Mouse (Mus musculus) heart, postnatal 10 days (tissue): Measurements from ENCODE around the gene Adgrv1. TPM values are rescaled to one million over a fixed set of nuclear protein-coding genes. Genes with fewer than 3 reads are reported as not detected.

Source experiments
- DNase-seq, 2 experiments: peaks; one replicate each; pipeline ENCODE4 v3.0.0; 2021
- intact Hi-C: fragments of 180-260 bp; cut with DNase I; formaldehyde crosslinking; loops from one replicate; pipeline ENCODE4 v1.15.1; 2025
- total RNA-seq, 2 experiments: library from RNA; stranded (reverse); gene quantifications; 2 replicates each; pipeline ENCODE4 v1.2.3; 2021

Adgrv1 gene
- total RNA-seq, 2 experiments from 2014 or later = 0.74 to 0.96 TPM

DNA sequence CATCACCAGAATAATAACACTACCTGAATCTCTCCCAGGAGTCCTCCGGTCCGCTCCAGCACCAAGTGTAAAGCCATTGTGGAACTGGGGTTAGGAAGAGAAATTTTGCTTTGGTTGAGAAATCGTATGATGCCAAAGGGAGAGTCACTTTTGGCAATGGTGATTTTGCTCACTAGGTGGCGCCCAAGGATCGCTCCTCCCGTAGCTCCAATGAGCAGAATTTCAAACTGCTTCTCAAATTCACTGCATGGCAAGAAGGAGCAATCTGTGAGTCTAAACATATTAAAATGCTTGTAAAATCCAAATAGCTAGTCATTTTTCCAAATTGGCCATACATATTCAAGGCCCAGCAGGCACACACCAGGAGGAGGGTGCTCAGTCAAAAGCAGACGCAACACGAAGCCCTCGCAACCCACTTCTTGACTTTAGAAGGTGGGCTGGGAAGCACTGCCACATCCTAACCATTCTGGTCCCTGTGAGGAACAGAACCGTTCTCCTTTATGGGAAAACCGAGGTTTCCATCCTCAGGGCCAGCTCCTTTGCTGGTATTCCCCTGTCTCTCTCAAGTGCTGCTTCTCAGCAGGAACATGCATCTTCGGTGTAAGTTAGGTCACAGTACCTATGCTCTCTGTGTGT is 193.4 kb downstream of the Adgrv1 start:
- DNase-seq = peak; percentile 69 to 85
- intact Hi-C loops = loop anchor here (1.0 to 2.0 kb wide), 2 partner anchors 203 to 322 kb away; no protein-coding TSS in a partner anchor

DNA sequence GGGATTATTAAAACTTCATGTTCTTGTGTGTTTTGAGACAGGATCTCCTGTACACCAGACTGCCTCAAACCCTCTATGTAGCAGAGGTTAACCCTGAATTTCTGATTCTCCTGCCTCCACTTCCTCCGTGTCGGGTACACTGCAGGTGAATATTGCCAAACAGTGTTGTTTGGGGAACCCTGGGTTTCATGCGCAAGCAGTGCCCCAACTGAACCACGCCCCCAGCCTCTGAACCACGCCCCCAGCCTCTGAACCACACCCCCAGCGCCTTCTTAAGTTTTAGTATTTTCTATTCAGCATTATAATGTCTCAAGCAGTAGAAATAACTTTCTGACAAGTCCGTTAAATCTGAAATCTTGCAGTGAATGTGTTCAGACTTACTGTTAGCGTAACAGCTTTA is 195.9 kb downstream of the Adgrv1 start:
- intact Hi-C loops = no loop called here
- DNase-seq = no peak

DNA sequence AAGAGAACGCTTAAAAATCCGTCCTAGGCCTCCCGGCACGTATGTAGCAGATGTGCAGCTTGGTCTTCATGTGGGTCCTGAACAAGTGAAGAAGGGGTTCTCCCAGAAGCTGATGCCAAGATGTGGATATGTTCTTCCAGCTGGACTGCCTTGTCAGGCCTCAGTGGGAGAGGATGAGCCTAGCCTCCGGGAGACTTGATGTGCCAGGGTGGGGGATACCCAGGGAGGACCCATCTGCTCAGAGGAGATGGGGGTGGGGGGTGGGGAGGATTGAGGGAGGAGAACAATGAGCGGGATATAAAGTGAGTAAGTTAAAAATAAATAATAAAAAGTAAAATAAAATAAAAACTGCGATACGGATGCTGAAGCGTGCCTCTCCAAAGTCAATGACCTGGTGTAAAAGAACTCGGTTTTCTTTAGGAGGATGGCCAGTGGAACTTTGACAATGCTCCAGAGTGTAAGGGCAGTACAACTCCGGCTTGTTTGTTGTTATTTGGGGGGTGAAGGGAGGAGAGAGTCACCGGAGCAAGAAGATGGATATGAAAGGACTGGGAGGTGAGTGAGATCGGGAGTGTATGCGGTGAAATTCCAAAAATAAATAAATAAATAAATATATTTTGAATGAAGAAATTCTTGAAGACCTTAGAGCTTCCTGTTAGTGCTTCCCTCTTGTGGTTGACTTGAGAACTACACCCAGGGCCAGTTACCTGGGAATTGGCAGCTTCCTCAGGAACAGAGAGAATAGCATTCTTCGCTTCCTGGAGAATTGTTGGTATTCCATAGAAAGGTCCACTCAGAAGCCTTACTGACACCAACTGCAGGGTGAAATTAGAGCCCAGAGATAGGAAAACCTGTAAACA is 205.8 kb downstream of the Adgrv1 start:
- intact Hi-C loops = loop anchor here (1.0 kb wide), 1 partner anchor 565 kb away; no protein-coding TSS in a partner anchor
- DNase-seq = peak; percentile 38 to 73

DNA sequence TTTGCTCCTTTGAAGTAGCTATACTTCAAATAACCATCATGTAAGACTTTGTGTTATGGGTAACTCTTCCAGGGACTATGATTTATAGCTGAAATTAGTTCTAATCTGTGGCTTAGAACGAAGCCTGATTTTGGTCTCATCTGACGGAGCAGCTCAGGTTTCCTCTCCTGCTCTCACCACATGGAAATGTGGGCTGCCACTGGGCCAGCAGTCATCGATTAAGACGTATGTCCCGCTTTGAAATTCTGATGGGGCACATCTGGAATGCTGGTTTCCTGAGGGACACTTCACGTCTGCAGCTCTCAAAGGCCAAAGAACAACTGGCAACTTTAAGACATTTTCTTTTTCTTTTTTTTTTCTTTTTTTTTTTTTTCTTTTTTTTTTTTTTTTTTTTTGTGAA is 207.8 kb downstream of the Adgrv1 start:
- no peak for DNase-seq
- intact Hi-C loops = no loop called here

DNA sequence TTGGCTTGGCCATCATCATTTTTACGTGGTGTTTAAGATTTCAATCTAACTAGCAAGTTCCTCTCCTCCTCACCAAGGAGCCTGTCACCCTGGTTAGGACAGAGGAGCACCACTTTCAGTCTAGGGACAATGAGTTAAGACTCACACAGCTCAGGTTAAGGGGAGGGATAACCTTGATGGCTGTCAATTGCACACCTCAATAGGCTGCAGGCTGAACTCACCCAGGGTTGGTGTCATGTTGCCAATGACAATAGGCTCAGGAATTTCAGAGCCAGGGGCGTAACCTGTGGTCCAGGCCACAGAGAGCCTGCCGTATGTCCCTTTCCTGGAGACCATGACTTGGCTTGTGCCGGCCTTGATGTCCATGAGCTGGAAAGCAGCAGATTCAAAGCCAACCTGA is 209.0 kb downstream of the Adgrv1 start:
- intact Hi-C loops = no loop called here
- DNase-seq = no peak

DNA sequence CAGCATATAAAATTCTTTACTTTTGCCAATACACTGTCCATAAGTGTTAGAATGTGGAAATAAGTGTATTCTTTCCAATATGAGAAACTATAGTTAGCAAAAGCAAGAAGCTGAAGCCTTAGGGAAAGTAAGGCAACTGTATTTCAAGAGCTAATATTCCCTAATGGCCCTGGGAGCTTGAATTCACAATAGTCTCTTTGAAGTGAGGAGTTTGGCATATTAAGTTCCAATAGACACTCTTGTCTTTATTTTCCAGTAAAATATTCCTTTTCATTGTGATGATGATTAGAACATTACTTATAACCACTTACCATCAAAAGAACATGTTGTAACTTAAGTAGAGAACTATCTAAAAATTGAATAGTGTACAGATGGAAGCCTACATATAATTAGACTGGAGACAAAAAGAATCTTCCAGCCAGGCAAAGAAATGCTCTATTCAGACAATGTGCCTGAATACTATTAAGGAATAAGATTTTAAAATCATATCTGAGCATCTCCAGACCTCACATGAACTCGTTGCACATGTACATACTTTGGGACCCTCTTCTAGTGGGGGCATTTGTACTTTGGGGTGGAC is 225.0 kb downstream of the Adgrv1 start:
- intact Hi-C loops = no loop called here
- DNase-seq = no peak

DNA sequence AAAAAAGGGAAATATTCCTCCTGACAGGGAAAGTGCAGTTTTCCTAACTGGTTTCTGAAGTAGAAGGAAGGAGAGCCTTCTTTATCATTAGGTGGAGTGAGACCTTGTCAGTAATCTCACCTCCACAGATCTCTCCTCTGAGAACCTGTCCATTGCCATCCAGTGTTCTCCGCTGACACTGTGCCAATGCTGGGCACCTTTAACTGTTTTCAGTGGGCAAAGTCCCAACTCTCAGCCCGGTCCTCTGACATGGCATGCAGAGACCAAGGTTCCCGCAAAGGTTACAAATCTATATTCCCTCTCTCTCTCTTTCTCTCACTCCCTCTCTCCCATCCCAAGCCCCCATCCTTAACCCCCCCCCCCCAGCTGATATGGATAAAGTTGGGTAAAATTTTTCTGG is 230.1 kb downstream of the Adgrv1 start:
- intact Hi-C loops = no loop called here
- peak; percentile 9 for DNase-seq

DNA sequence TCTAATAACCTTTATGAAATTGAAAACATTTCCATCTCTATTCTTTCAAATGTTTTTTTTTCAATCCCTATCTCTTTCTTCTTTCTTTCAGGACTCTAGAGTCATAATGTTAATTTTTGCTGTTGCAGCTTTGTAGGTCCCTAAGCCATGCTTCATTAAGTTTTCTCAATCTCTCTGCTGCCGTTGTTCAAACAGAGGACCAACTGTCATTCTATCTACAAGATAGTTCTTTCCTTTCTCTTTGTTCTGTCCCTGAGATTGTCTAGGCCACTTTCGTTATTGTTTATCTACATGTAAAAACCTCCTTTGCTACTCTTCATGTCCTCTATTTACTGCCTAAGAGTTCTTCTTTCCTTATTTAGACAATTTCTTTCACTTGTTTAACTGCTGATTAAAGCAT is 230.8 kb downstream of the Adgrv1 start:
- DNase-seq = no peak
- intact Hi-C loops = no loop called here

DNA sequence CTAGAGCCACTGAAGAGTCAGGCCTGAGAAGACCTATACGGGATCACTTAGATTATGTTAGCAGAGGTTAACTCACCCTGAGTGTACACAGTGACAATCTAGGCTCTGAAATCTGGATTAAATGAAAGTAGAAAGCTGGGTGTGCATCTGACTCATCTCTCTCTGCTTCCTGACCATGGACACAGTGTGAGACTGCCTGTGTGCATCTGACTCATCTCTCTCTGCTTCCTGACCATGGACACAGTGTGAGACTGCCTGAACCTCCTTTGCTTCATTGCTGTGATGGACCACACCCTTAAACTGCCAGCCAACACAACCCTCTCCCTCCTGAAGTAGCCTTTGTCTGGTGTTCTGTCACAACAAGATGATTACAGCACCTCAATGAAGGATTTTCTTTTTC is 231.2 kb downstream of the Adgrv1 start:
- intact Hi-C loops = no loop called here
- DNase-seq = no peak

DNA sequence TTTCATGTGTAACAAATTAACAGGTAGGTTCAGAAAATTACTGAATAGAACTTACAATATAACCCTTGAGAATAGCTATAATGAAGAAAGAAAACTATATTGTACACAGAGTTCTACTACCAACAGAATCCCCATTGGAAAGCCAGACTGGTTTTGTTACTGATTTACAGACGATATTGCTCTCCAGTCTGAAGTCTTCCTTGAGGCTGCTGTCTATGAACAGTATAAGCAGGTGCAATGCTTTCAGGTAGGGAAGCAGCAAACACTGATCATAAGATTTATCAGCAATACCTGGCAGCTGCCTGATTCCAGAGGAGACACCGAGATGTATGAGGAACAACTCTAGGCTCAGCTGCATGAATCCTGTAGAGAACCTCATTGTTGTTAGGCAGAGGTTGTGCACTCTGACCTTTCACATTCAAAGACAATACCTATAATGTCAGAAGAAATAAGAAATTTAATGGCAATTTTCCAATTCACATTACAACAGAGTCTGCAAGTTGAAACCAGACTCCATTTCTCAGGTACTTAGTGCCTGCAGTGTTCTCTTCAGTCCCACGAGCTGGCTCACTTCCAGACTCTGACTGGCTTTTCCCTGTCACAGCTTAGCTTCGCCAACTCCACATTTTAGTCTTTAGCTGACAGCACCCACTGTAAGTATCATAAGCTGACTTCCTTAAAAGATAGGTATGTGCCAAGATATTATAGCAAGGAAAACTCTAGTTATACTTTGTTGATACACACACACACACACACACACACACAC is 247.2 kb downstream of the Adgrv1 start:
- intact Hi-C loops = no loop called here
- DNase-seq = peak; percentile 20 to 27

DNA sequence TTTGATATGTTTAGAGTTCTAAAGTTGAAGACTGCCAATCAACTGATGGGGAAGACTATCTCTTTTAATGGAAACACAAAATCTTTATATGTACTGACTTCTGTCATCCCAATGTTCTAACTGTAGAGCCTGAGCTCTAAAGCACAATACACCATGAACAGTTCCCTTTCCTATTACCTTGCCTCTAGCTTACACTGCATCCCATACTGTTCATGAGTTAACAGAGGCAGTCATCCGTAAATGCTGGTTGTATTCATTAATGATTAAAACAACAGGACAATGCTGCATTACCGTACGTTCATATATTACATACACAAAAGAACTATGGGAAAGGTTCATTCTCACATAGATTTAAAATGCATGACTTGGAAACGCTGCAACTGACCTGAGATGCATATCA is 251.1 kb downstream of the Adgrv1 start:
- no peak for DNase-seq
- intact Hi-C loops = no loop called here

DNA sequence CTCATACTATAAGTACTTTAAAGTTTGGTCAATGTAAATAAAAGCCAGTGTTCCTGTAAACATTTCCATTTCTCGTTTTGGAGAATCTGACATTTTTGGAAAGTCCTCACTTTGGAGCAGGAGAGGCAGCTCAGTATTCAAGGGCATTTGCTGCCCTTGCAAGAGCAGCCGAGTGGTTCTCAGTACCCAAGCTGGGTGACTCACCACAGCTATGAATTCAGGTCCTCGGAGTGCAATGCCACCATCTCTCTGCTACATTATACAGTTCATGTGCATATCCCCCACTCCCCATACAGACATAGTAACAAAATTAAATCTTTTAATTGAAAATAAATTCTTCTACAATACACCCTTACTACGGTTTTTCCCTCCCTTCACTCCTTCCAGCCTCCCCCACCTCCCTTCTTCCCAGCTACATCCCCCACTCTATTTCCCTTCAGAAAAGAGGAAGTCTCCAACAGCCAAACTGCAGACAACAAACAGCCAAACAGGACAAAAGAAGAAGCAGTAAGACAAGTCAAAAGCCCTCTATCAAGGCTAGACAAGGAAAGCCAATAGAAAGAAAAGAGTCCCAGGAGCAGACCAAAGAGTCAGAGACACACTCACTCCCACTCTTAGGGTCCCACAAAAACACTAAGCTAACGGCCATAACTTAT is 262.0 kb downstream of the Adgrv1 start:
- DNase-seq = no peak
- intact Hi-C loops = no loop called here

DNA sequence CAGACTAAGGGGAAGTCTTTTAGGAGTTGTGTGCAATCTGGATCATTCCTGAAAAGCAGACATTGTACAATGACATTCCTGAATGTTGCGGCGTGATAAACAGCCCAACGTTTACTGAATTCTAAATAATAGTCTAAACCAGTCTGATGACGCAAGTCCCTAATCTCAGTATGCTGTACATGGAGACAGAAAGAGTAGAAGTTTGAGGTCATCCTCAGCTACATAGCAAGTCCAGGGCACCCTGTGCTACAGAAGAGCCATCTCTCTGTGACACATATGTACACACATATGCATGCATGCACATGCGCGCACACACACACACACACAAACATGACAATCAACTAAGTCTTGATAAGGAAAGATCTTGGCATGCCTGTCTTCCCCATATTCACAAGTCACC is 262.8 kb downstream of the Adgrv1 start:
- no peak for DNase-seq
- intact Hi-C loops = no loop called here

DNA sequence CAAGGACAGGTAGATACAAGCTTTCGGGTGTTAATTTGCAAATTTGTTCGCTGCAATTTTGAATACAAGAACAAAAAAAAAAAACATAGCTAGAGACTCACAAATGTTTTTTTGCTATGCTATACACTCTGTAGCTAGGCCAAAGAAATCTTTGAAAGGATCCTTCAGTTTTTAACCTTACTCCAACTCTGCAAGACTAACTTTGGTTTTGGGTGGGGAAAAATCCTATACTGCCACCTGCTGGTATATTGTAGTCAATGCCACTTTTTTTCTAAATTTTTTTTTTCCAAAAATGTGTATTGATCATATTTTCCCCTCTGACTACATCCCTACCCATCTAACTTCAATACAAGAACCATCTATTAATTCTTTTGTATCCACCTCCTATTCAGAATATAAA is 263.4 kb downstream of the Adgrv1 start:
- intact Hi-C loops = loop anchor here (1.0 to 10.0 kb wide), 5 partner anchors 55 to 507 kb away; no protein-coding TSS in a partner anchor
- peak in 1 of 2 experiments; percentile 20 for DNase-seq

DNA sequence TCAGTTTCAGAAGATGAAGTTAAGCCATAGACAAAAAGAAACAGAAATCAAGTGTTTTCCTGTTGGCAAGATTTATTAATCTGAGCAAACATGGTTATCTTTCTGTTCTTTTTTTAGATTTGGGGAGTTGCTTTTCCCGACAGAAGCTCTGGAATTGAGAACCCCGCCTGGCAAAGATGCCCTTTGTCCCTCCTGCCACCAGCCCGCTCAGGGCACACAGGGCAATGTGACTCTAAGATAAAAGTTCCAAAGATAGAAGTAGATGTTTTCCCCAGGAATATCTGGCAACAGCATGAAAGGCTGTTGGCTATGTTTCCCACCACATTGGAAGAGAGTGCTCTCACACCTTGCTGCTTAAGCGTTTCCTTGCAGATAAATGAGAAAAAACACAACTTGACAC is 264.0 kb downstream of the Adgrv1 start:
- DNase-seq = peak; percentile 22 to 37
- intact Hi-C loops = loop anchor here (1.0 to 10.0 kb wide), 5 partner anchors 54 to 507 kb away; no protein-coding TSS in a partner anchor

DNA sequence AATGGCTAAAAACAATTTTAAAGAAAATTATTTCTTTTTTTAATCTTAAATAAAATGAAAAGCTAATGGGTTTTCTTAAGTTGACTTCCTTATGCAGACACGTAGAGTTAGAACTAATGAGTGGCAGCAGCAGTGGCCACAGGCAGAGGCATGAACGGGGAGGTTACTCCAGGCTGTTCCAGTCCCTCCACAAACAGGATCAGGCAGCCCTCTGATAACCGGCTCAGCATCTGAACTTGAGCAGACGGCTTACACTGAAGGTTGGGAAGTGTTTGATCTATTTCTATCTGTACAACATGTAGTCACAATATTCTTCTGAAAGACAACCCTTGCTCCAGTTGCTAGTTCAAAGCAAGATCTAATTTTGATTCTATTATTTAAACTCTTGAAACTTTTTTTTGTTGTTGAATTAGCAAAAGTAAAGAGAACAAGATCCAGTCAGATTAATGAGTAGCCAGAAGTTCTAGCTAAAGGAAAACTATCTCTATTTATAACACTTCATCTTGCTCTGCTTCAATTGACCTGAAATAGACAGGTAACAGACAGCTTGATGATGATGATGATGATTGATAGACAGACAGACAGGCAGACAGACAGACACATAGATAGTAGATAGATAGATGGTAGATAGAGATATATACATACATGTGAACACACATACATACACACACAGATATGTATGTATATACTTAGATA is 265.1 kb downstream of the Adgrv1 start:
- intact Hi-C loops = loop anchor here (2.0 to 10.0 kb wide), 3 partner anchors 53 to 213 kb away; no protein-coding TSS in a partner anchor
- peak in 1 of 2 experiments; percentile 13 for DNase-seq

DNA sequence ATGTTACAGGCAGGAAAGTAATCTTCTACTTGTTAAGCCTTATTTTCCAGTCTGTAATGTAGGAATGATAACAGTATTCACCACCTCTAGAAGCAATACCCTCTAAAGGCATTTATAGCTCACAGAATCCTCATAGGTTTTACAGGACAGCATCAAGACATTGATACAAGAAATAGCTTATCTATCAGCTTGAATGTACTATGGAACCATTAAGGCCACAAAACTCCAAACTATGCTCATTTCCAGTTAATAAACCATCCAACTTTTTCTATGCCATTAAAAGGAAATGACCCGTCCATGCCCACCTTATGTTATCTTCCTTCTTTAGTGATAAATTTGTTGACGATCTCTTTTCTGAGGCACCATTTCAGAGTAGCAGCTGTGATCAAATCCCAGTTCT is 272.6 kb downstream of the Adgrv1 start:
- DNase-seq = no peak
- intact Hi-C loops = loop anchor here (10.0 kb wide), 1 partner anchor 126 kb away; no protein-coding TSS in a partner anchor

DNA sequence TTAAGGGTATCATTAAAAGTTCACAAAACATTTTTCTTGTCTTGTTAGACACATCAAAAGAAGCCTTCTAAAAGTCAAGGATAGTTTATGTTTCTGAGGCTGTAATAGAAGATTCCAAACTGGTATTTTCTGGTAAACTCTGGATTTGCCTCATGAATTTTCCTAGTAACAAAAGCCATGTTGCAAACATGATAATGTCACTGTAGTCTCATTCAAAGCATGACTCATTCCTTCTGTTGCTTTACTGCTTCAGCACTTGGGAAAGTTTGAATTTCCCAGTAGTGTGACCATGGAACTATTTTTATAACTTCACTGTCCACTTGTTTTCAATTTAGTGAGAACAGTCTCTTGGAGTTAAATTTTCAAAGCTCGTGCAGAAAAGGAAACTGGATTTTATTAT is 274.2 kb downstream of the Adgrv1 start:
- peak; percentile 12 to 17 for DNase-seq
- intact Hi-C loops = loop anchor here (10.0 kb wide), 1 partner anchor 394 kb away; no protein-coding TSS in a partner anchor

DNA sequence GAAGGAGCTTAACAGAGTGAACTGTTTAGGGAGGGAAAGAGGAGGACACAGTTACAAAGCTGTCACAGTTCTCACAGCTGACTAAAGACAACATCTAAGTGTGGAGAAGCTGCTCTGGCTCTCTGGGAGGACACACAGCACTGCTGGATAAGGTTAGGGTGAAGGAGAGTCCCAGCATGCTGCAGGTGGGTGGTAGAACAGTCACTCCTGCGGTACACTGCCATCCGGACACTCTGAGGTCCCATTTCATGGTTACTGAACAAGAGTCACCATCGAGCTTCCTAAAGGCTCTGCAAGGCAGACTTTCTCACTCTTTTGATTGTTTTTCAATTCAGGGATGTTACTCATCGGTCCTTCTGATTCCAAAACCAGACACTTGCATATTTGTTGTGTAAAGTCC is 274.6 kb downstream of the Adgrv1 start:
- DNase-seq = no peak
- intact Hi-C loops = loop anchor here (10.0 kb wide), 1 partner anchor 394 kb away; no protein-coding TSS in a partner anchor
